Mouse (Mus musculus) liver, embryonic 15.5 days (tissue): ENCODE results near the gene Tmem9b. TPM values are rescaled to one million over a fixed set of nuclear protein-coding genes. Genes with fewer than 3 reads are reported as not detected.

Source experiments
- ATAC-seq: fragments of 200-750 bp; cut with Nextera tagmentation; 2 replicates; pipeline ENCODE4 v1.8.0; 2017; ENCODE audit warnings: moderate number of reproducible peaks, mild to moderate bottlenecking, moderate library complexity; ENCODE audit not compliant: insufficient read depth
- H3K27ac ChIP-seq: fragments of 300-500 bp; sonication (generic); replicated peaks from 2 replicates; pipeline ENCODE4 v1.5.1; 2015; ENCODE audit warnings: mild to moderate bottlenecking, inconsistent platforms
- H3K27me3 ChIP-seq: fragments of 300-500 bp; sonication (generic); 2 replicates; pipeline ENCODE4 v1.6.1; 2015; ENCODE audit warnings: mild to moderate bottlenecking, inconsistent platforms
- H3K36me3 ChIP-seq: fragments of 300-500 bp; sonication (generic); replicated peaks from 2 replicates; pipeline ENCODE4 v1.6.1; 2015; ENCODE audit warnings: moderate library complexity, mild to moderate bottlenecking, inconsistent platforms
- H3K4me1 ChIP-seq: fragments of 300-500 bp; sonication (generic); replicated peaks from 2 replicates; pipeline ENCODE4 v1.6.1; 2015; ENCODE audit warnings: inconsistent platforms
- H3K4me2 ChIP-seq: fragments of 300-500 bp; sonication (generic); 2 replicates; pipeline ENCODE4 v1.6.1; 2015; ENCODE audit warnings: moderate library complexity, mild to moderate bottlenecking, inconsistent platforms
- H3K4me3 ChIP-seq: fragments of 300-500 bp; sonication (generic); replicated peaks from 2 replicates; pipeline ENCODE4 v1.5.1; 2015; ENCODE audit warnings: mild to moderate bottlenecking, inconsistent platforms
- H3K9ac ChIP-seq: fragments of 300-500 bp; sonication (generic); 2 replicates; pipeline ENCODE4 v1.6.1; 2015; ENCODE audit warnings: moderate library complexity, mild to moderate bottlenecking, inconsistent platforms
- H3K9me3 ChIP-seq: fragments of 300-500 bp; sonication (generic); replicated peaks from 2 replicates; pipeline ENCODE4 v1.6.1; 2016; ENCODE audit warnings: inconsistent platforms
- WGBS: fragments of 180-500 bp; shearing (Covaris S2); methylation state at CpG from one replicate; pipeline ENCODE4 v1.1.7; 2015; ENCODE audit warnings: mixed read lengths; ENCODE audit not compliant: insufficient replicate concordance; 5-methylcytosine and 5-hydroxymethylcytosine counted together
- polyA plus RNA-seq: library from polyadenylated mRNA; unstranded; fragments of >200 nt; fragmentation: Nextera tagmentation; extraction: Ambion mirVana; gene quantifications from 2 replicates; pipeline ENCODE4 v1.2.1, GENCODE M21; 2015

The Tmem9b gene
- polyA plus RNA-seq: 30.2 and 30.5 TPM in 2 replicates

DNA sequence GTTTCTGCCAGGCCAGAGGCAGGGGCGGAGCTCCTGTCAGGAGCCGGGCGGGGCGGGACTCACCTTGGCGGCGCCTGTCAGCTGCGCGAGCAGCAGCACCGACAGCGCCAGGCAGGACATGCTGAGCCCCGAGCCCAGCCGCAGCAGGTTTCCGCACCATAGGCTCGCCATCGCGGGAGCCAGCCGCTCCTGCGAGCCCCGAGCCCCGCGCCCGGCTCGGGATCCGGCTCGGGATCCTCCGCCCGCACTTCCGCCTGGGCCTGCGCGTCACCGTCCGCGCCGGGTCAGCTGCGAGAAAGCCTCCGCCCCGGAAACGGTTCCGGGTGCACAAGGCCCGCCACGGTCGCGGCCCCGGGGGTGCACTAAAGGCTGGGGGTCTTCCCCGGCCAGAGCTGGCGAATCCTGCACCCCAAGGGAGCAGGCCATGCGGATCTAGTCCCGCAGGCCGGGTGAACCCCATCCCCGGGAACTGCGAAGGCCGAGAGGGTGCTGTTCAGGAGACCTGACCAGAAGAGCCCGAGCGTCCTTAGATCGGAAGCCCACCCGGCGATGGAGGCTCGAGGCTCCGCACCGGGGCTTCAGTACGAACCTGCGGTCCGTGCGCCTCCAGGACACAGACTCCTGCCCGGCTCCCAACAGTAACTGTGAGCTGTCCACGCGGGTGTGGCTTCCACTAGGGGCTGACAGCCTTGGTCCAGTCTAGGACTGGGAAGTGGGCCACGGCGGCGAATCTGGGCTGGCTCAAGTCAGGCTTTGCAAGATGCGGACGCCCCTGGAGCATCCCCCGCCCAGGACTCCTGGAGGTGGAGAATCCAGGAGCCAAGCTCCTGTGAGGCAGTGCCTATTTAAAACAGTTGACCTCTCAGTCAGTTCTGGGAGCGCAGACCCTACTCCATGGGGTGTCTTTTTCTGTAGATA is at the start of gene Tmem9b:
Gene Tmem9b (minus strand): TSS at position 868 of the 918 bp plus-strand sequence.
- under 1% methylated on average over 69 of the region's 74 CpGs for WGBS
- peak within 1 kb of the TSS; percentile 91 for H3K4me2 ChIP-seq

GRCm38 (mm10) chr7:109800626-109801025 is 48.0 kb upstream of the Tmem9b start:
- Histone ChIP-seq H3K27ac (no peak overlapping the region), H3K27me3 (peaks cover 30% of the 10 kb centered on the region), H3K4me2 (no peak overlapping the region), H3K9ac (no peak overlapping the region), H3K36me3 (no peaks in the 10 kb centered on the region), H3K9me3 (no peaks in the 10 kb centered on the region), H3K4me1 (no peaks in the 10 kb centered on the region), H3K4me3 (no peak overlapping the region)
- no peak for ATAC-seq
- whole genome bisulfite sequencing: 64% methylated on average over 4 of the region's 4 CpGs

More for the DNA sequence above, at the start of gene Tmem9b:
- peak; percentile 89 for ATAC-seq
- H3K27ac ChIP-seq: peak within 1 kb of the TSS; percentile 84
- peak within 1 kb of the TSS; percentile 88 for H3K9ac ChIP-seq
- H3K9me3 ChIP-seq: no peaks in the 10 kb centered on the region
- H3K4me1 ChIP-seq: peaks cover 33% of the 10 kb centered on the region
- H3K27me3 ChIP-seq: no peaks in the 10 kb centered on the region
- peak within 1 kb of the TSS; percentile 71 for H3K4me3 ChIP-seq
- H3K36me3 ChIP-seq: peaks cover 9% of the 10 kb centered on the region

DNA sequence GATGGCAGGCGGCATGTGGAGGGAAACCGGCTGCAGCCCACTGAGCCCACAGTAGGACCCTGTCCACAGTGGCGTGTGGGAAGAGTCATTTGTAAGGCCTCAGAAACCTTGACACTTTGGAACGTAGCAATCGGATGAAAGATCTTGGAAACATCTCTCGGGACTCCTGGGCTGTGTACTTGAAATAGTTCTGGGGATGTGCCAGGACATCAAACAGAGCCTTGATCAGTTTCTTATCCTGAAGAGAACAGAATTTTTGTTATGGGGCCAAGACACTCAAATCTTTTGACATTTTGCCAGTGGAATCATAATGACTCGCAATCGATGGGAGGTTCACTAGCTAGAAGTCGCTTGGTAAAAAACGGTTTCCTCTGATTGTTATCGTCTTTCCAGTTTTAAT is 46.5 kb upstream of the Tmem9b start:
- no peak overlapping the region for H3K4me2 ChIP-seq
- no peak overlapping the region for H3K9ac ChIP-seq
- no peaks in the 10 kb centered on the region for H3K36me3 ChIP-seq
- H3K27ac ChIP-seq: no peak overlapping the region
- peaks cover 23% of the 10 kb centered on the region for H3K27me3 ChIP-seq
- WGBS: 77% methylated on average over 11 of the region's 11 CpGs
- no peak overlapping the region for H3K4me3 ChIP-seq
- no peaks in the 10 kb centered on the region for H3K9me3 ChIP-seq
- H3K4me1 ChIP-seq: 0 out of 2 replicates have a peak, but pooled peaks cover 3% of the 10 kb centered on the region
- ATAC-seq: no peak

DNA sequence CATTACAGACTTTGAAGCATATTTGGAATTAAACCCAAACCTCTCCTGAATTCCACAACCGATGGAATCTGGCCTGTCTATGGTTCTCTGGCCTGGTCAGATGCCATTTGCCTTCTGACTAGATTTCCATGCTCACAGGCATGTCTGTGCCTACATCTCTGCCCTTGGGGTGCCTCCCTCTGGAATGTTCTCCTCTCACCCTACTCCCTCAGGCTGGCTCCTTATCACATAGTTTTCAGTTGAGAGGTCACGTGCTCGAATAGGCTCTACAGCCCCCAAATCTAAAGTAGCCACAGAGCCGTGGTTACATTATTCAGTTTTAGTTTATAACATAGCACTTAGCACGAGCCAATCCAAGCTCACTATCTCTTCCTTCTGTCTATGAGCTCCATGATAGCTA is 42.9 kb upstream of the Tmem9b start:
- 37% methylated on average over 5 of the region's 5 CpGs for WGBS
- ATAC-seq: no peak

GRCm38 (mm10) chr7:109794556-109794955 is 41.9 kb upstream of the Tmem9b start:
- no peak for ATAC-seq

More for the DNA sequence above, 42.9 kb upstream of the Tmem9b start:
- no peak overlapping the region for H3K4me3 ChIP-seq
- no peaks in the 10 kb centered on the region for H3K36me3 ChIP-seq
- H3K9me3 ChIP-seq: no peaks in the 10 kb centered on the region
- no peak overlapping the region for H3K4me2 ChIP-seq
- H3K27me3 ChIP-seq: peaks cover 6% of the 10 kb centered on the region; the same call in 1 of the 2 replicates
- 0 out of 2 replicates have a peak, but pooled peaks cover 3% of the 10 kb centered on the region for H3K4me1 ChIP-seq
- no peak overlapping the region for H3K27ac ChIP-seq
- H3K9ac ChIP-seq: no peak overlapping the region

GRCm38 (mm10) chr7:109792759-109793158 is 40.1 kb upstream of the Tmem9b start:
- no peak for ATAC-seq

More at GRCm38 (mm10) chr7:109794556-109794955, 41.9 kb upstream of the Tmem9b start:
- H3K27me3 ChIP-seq: 0 out of 2 replicates have a peak, but pooled peaks cover 3% of the 10 kb centered on the region
- no peak overlapping the region for H3K4me2 ChIP-seq
- 0 out of 2 replicates have a peak, but pooled peaks cover 3% of the 10 kb centered on the region for H3K4me1 ChIP-seq
- WGBS: 58% methylated on average over 2 of the region's 2 CpGs
- H3K9me3 ChIP-seq: no peaks in the 10 kb centered on the region
- H3K36me3 ChIP-seq: no peaks in the 10 kb centered on the region
- H3K9ac ChIP-seq: no peak overlapping the region
- H3K27ac ChIP-seq: no peak overlapping the region
- H3K4me3 ChIP-seq: no peak overlapping the region

DNA sequence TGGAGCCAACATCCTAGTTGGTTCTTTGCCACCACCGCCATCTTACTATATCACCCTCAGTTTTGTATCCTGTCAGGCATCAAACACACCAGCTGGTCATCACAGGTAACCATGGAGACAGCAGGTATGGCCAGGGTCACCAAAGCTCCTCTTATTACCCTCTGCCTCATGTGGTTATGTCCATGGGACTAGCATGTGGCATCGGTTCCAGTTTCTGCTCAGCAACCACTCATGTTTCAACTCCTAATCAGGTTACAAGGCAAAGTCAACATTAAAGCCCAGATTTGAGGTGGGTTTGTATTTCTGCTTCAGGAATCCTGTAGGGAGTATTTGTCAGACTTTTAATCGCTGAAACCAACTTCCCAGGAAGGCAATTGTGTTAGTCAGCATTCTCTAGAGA is 38.1 kb upstream of the Tmem9b start:
- ATAC-seq: no peak
- WGBS: 54% methylated on average over 3 of the region's 3 CpGs
- H3K27me3 ChIP-seq: no peaks in the 10 kb centered on the region

More at GRCm38 (mm10) chr7:109792759-109793158, 40.1 kb upstream of the Tmem9b start:
- H3K4me2 ChIP-seq: no peak overlapping the region
- H3K27me3 ChIP-seq: no peaks in the 10 kb centered on the region
- no peaks in the 10 kb centered on the region for H3K9me3 ChIP-seq
- no peak overlapping the region for H3K27ac ChIP-seq
- 59% methylated on average over 2 of the region's 2 CpGs for WGBS
- H3K4me3 ChIP-seq: no peak overlapping the region
- H3K36me3 ChIP-seq: no peaks in the 10 kb centered on the region
- H3K9ac ChIP-seq: no peak overlapping the region
- 0 out of 2 replicates have a peak, but pooled peaks cover 3% of the 10 kb centered on the region for H3K4me1 ChIP-seq

GRCm38 (mm10) chr7:109787860-109788259 is 35.2 kb upstream of the Tmem9b start:
- no peak overlapping the region for H3K4me3 ChIP-seq
- no peaks in the 10 kb centered on the region for H3K9me3 ChIP-seq
- H3K27me3 ChIP-seq: peaks cover 18% of the 10 kb centered on the region
- H3K36me3 ChIP-seq: no peaks in the 10 kb centered on the region
- H3K4me1 ChIP-seq: no peaks in the 10 kb centered on the region
- ATAC-seq: no peak
- 25% methylated on average over 2 of the region's 2 CpGs for WGBS
- H3K9ac ChIP-seq: no peak overlapping the region
- no peak overlapping the region for H3K4me2 ChIP-seq
- H3K27ac ChIP-seq: no peak overlapping the region

More for the DNA sequence above, 38.1 kb upstream of the Tmem9b start:
- H3K4me1 ChIP-seq: 0 out of 2 replicates have a peak, but pooled peaks cover 3% of the 10 kb centered on the region
- H3K27ac ChIP-seq: no peak overlapping the region
- H3K36me3 ChIP-seq: no peaks in the 10 kb centered on the region
- H3K4me2 ChIP-seq: no peak overlapping the region
- H3K4me3 ChIP-seq: no peak overlapping the region
- no peak overlapping the region for H3K9ac ChIP-seq
- no peaks in the 10 kb centered on the region for H3K9me3 ChIP-seq

DNA sequence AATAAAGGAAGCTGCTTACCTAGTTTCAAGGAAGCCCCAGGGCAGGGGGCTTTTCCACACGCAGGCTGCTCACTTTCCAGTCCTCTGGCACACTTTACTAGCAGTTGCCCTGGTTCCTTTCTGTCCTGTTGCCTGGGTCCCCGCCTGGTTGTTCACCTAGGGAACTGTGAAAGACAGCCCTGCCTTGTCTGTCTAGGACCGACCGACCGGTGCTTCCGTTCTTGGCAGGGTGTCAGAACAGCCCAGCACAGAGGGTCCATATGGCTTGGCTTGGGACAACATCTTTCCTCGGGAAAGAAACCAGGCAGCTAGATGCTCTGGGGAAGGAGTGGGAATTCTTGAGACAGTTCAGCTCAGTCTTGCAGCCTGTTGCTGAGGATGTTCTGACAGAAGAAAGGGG is 30.6 kb upstream of the Tmem9b start:
- Histone ChIP-seq H3K4me2 (no peak overlapping the region), H3K9me3 (no peaks in the 10 kb centered on the region), H3K27me3 (peaks cover 61% of the 10 kb centered on the region), H3K4me3 (no peak overlapping the region), H3K27ac (no peak overlapping the region), H3K9ac (no peak overlapping the region), H3K36me3 (no peaks in the 10 kb centered on the region), H3K4me1 (peaks cover 16% of the 10 kb centered on the region)
- 46% methylated on average over 7 of the region's 7 CpGs for WGBS
- ATAC-seq: no peak

DNA sequence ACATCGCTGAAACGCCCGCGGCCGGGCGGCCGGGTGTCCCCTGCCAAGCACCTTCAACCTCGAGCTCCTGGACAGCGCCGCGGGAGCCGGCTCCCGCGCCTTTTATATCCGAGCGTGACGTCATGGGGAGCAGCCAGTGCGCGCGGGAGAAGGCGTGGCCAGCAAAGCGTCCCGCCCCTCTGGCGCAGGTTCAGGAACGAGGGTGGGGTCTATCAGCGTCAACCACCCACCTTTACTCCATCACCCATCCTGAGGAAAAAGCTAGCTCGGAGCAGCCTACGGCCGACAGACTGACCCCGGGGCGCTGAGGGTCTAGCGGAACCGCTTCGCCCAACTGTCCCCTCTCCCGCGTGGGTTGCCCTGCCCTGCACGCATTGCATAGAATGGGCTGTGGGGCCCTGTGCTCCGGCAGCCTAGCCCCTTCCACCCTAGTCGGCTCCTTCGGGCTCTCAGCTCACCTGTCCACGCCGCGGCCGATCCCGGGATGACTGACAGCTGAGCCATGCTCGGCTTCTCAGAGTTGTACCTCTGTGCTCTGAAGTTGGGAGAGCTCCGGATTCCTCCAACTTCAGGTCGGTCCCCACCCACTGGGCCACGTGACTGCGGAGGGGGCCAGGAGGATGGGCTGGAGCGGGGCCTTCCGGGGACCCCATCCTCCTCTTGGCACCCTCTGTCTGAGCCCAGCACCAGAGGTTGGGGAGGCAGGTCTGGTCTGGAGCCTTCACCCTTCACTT is 29.0 kb upstream of the Tmem9b start, which contains the start of gene Nrip3:
Gene Nrip3 (minus strand): TSS at position 556 of the 734 bp plus-strand sequence.
- H3K4me2 ChIP-seq: peak within 1 kb of the TSS; percentile 88
- H3K4me3 ChIP-seq: peak within 1 kb of the TSS; percentile 55
- peaks cover 74% of the 10 kb centered on the region for H3K27me3 ChIP-seq
- no peaks in the 10 kb centered on the region for H3K9me3 ChIP-seq
- peaks cover 16% of the 10 kb centered on the region for H3K4me1 ChIP-seq
- H3K36me3 ChIP-seq: no peaks in the 10 kb centered on the region
- peak; percentile 80 for ATAC-seq
- H3K9ac ChIP-seq: peak within 1 kb of the TSS; percentile 40; the same call in 1 of the 2 replicates
- no peak within 1 kb of the TSS for H3K27ac ChIP-seq
- 3% methylated on average over 52 of the region's 52 CpGs for WGBS
